Comparison of ENCODE assay signal across 12 mouse cellular contexts in genomic region chr14:16714344-16714955, GRCm38 (mm10).
A peak's percentile ranks its signal among the peaks of the same experiment; 100 is the strongest.
DNase-seq lines count a peak whose midpoint lies in the region; ATAC-seq lines count a peak whose summit lies in the region.
"Had no signal": no experiment of that assay in that cellular context is flagged by ENCODE, and none has a peak within 500 bp of the region (broad histone marks: within the 10 kb centered on the region; RNA-seq: fewer than 3 reads in every experiment).

No protein-coding gene starts in this region.

- intact Hi-C loops in heart, postnatal 36 days (cut with DNase I) = no loop called here

- no peaks in the 10 kb centered on the region for H3K27me3 ChIP-seq in neural tube, embryonic 12.5 days (replicated peaks)
- no peaks in the 10 kb centered on the region for H3K27me3 ChIP-seq in neural tube, embryonic 15.5 days (replicated peaks)
- no peaks in the 10 kb centered on the region for H3K27me3 ChIP-seq in intestine, embryonic 16.5 days (replicated peaks; ENCODE audit: control insufficient read depth, insufficient read depth, low read length)
- H3K27me3 ChIP-seq: limb, embryonic 12.5 days had no signal

- H3K9ac ChIP-seq in neural tube, embryonic 12.5 days = no peak overlapping the region
- H3K9ac ChIP-seq in neural tube, embryonic 15.5 days (replicated peaks) = no peak overlapping the region
- H3K9ac ChIP-seq in intestine, embryonic 16.5 days (ENCODE audit: low read depth, low read length) = no peak overlapping the region
- H3K9ac ChIP-seq: limb, embryonic 12.5 days had no signal

- ATAC-seq in neural tube, embryonic 12.5 days (ENCODE audit: low FRiP score, low read depth) = peak; percentile 61
- no peak for ATAC-seq in neural tube, embryonic 15.5 days (ENCODE audit: low FRiP score)
- ATAC-seq in intestine, embryonic 16.5 days = peak; percentile 77

- H3K36me3 ChIP-seq in neural tube, embryonic 12.5 days = no peaks in the 10 kb centered on the region
- no peaks in the 10 kb centered on the region for H3K36me3 ChIP-seq in neural tube, embryonic 15.5 days
- no peaks in the 10 kb centered on the region for H3K36me3 ChIP-seq in intestine, embryonic 16.5 days (ENCODE audit: control insufficient read depth, insufficient read depth, low read length)
- H3K36me3 ChIP-seq: limb, embryonic 12.5 days had no signal

- WGBS in neural tube, embryonic 12.5 days = 25% methylated on average over 9 of the region's 9 CpGs
- WGBS in neural tube, embryonic 15.5 days = 23% methylated on average over 9 of the region's 9 CpGs
- WGBS in intestine, embryonic 16.5 days = 34% methylated on average over 9 of the region's 9 CpGs

- H3K4me1 ChIP-seq in neural tube, embryonic 12.5 days = peaks cover 8% of the 10 kb centered on the region
- 0 out of 2 replicates have a peak, but pooled peaks cover 3% of the 10 kb centered on the region for H3K4me1 ChIP-seq in neural tube, embryonic 15.5 days
- no peaks in the 10 kb centered on the region for H3K4me1 ChIP-seq in intestine, embryonic 16.5 days (ENCODE audit: control insufficient read depth, insufficient read depth, low read length)

- peak; percentile 89 for DNase-seq in heart, adult 11 months
- no peak for DNase-seq in heart, postnatal 36 days
- no peak for DNase-seq in liver
- no peak for DNase-seq in urinary bladder, adult 18-20 months (ENCODE audit: low spot score in 2 of 2)
- no peak for DNase-seq in right cerebral cortex, adult 2 months (ENCODE audit: low spot score in 2 of 2)
- DNase-seq: cerebellum, postnatal 14 days; kidney, adult 9 months had no signal

- no peaks in the 10 kb centered on the region for H3K9me3 ChIP-seq in neural tube, embryonic 12.5 days
- H3K9me3 ChIP-seq in neural tube, embryonic 15.5 days (replicated peaks) = no peaks in the 10 kb centered on the region
- H3K9me3 ChIP-seq in intestine, embryonic 16.5 days (ENCODE audit: control insufficient read depth, low read length) = no peaks in the 10 kb centered on the region
- H3K9me3 ChIP-seq: limb, embryonic 12.5 days had no signal

- H3K4me3 ChIP-seq in neural tube, embryonic 12.5 days = no peak overlapping the region
- H3K4me3 ChIP-seq in neural tube, embryonic 15.5 days (replicated peaks) = no peak overlapping the region
- no peak overlapping the region for H3K4me3 ChIP-seq in intestine, embryonic 16.5 days (ENCODE audit: low read length)
- H3K4me3 ChIP-seq: erythroblast, embryonic 14.5 days; limb, embryonic 12.5 days had no signal

- no peak overlapping the region for H3K27ac ChIP-seq in neural tube, embryonic 12.5 days
- no peak overlapping the region for H3K27ac ChIP-seq in neural tube, embryonic 15.5 days (replicated peaks)
- no peak overlapping the region for H3K27ac ChIP-seq in intestine, embryonic 16.5 days (ENCODE audit: low read length)
- H3K27ac ChIP-seq: limb, embryonic 12.5 days had no signal

- no peak overlapping the region for H3K4me2 ChIP-seq in neural tube, embryonic 12.5 days (replicated peaks)
- no peak overlapping the region for H3K4me2 ChIP-seq in neural tube, embryonic 15.5 days
- H3K4me2 ChIP-seq in intestine, embryonic 16.5 days (ENCODE audit: low read depth, low read length) = no peak overlapping the region
- H3K4me2 ChIP-seq: limb, embryonic 12.5 days had no signal
